Mouse (Mus musculus): ENCODE results near the gene Trmt10a.

DNA sequence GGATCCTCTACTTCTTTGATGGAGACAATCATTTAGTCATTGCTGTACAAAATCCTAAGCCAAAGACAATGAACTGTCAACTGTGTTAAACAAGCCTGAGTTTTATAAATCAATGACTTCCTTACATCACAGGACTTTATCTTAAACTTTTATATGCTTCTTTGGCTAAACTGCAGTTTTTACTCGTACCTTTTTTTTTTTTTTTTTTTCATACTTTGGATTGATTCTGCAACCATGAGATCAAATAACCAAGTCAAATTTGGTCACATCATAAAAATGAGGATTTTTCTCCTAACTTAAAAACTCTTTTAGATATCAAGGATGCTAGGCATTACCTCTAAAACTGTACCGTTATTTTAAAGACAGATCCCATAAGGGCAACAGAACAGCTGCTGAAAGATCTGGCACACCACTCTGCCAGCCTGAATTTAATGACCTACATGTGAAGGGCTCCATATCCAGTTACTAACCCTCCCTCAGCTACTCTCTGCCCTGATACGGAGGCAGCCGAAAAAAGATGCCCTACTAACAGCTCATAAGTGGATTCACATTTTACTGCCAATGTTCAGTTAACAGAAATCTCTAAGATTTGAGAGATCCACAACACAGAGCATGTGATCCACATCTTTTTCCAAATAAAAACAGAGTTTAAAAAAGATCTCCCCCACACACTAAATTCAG lies 1.1 kb upstream of the Trmt10a start:
- no peak for TF ChIP-seq CTCF (IDR thresholded peaks at IDR 0.05; ENCODE audit: low read depth, low read length)
- no peak for TF ChIP-seq POLR2A (IDR thresholded peaks at IDR 0.05; ENCODE audit: extremely low read depth, insufficient read depth, low read length)

All from liver, adult 2 months (tissue).